Mouse (Mus musculus): ENCODE data around the gene Ociad1.

DNA sequence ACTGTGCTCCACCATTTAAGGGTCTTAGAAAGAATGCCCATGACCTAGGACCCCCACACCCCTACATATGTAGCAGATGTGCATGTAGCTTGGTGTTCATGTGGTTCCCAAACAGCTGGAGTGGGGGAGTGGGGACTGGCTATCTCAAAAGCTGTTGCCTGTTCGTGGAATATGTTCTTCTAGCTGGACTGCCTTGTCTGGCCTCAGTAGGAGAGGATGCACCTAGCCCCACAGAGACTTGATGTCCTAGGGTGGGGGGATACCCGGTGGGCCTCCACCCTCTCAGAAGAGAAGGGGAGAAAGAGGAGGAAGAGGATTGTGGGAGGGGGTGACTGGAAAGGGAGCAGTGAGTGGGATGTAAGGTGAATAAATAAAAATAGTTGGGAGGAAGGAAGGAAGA lies 17.6 kb upstream of the Ociad1 start:
- TF ChIP-seq POLR2A (IDR thresholded peaks at IDR 0.05; ENCODE audit: low read depth, low read length): no peak
- no peak for TF ChIP-seq CTCF (conservative IDR thresholded peaks at IDR 0.05; ENCODE audit: insufficient read depth, insufficient read length, low read depth, low read length)

All from kidney, adult 2 months (tissue).